ENCODE assay signal across 10 mouse cellular contexts in genomic region chr6:101518904-101519701, GRCm38 (mm10).
DNase-seq lines count a peak whose midpoint lies in the region; ATAC-seq lines count a peak whose summit lies in the region.
"Had no signal": no experiment of that assay in that cellular context is flagged by ENCODE, and none has a peak within 500 bp of the region (broad histone marks: within the 10 kb centered on the region; RNA-seq: fewer than 3 reads in every experiment).

No protein-coding gene starts in this region.

- no peaks in the 10 kb centered on the region for H3K27me3 ChIP-seq in embryonic facial prominence, embryonic 15.5 days
- H3K27me3 ChIP-seq in limb, embryonic 12.5 days, result no peaks in the 10 kb centered on the region
- H3K27me3 ChIP-seq: hindbrain, embryonic 15.5 days had no signal

- no peak overlapping the region for H3K4me2 ChIP-seq in embryonic facial prominence, embryonic 15.5 days (replicated peaks)
- H3K4me2 ChIP-seq in limb, embryonic 12.5 days, result no peak overlapping the region
- H3K4me2 ChIP-seq: hindbrain, embryonic 15.5 days had no signal

- no peak overlapping the region for H3K9ac ChIP-seq in embryonic facial prominence, embryonic 15.5 days
- no peak overlapping the region for H3K9ac ChIP-seq in limb, embryonic 12.5 days (replicated peaks)
- H3K9ac ChIP-seq: hindbrain, embryonic 15.5 days had no signal

- H3K4me3 ChIP-seq in embryonic facial prominence, embryonic 15.5 days (replicated peaks), result no peak overlapping the region
- H3K4me3 ChIP-seq in limb, embryonic 12.5 days (replicated peaks), result no peak overlapping the region
- H3K4me3 ChIP-seq: erythroblast, embryonic 14.5 days; hindbrain, embryonic 15.5 days had no signal

- no peaks in the 10 kb centered on the region for H3K9me3 ChIP-seq in embryonic facial prominence, embryonic 15.5 days (replicated peaks)
- H3K9me3 ChIP-seq in limb, embryonic 12.5 days, result no peaks in the 10 kb centered on the region
- H3K9me3 ChIP-seq: hindbrain, embryonic 15.5 days had no signal

- DNase-seq in heart, postnatal 4 days, result peak; percentile 27
- no peak for DNase-seq in heart, adult 8-10 months (ENCODE audit: low spot score)
- peak; percentile 43 for DNase-seq in brain, adult 2 months (ENCODE audit: low read depth, low spot score)
- no peak for DNase-seq in right cerebral cortex, adult 18-20 months
- no peak for DNase-seq in urinary bladder, postnatal 4 days (ENCODE audit: low spot score in 2 of 2)
- DNase-seq: lung, postnatal 36 days had no signal

- ATAC-seq in embryonic facial prominence, embryonic 15.5 days (ENCODE audit: insufficient number of reproducible peaks, low FRiP score, low TSS enrichment, low read depth), result peak; percentile 29; the same call in 1 of the 2 replicates
- peak; percentile 47; the same call in 1 of the 2 replicates for ATAC-seq in limb, embryonic 12.5 days (ENCODE audit: insufficient number of reproducible peaks, insufficient read depth, low FRiP score, low TSS enrichment, low read depth)

- H3K4me1 ChIP-seq in embryonic facial prominence, embryonic 15.5 days, result peaks cover 25% of the 10 kb centered on the region
- peaks cover 20% of the 10 kb centered on the region for H3K4me1 ChIP-seq in limb, embryonic 12.5 days (replicated peaks)
- H3K4me1 ChIP-seq: hindbrain, embryonic 15.5 days had no signal

- peak overlapping the region; percentile 61 for H3K27ac ChIP-seq in embryonic facial prominence, embryonic 15.5 days (replicated peaks)
- H3K27ac ChIP-seq in limb, embryonic 12.5 days, result peak overlapping the region; percentile 58; the same call in 1 of the 2 replicates
- H3K27ac ChIP-seq: hindbrain, embryonic 15.5 days had no signal

- WGBS in embryonic facial prominence, embryonic 15.5 days, result 40% methylated on average over 9 of the region's 9 CpGs
- WGBS in limb, embryonic 12.5 days, result 28% methylated on average over 9 of the region's 9 CpGs

- H3K36me3 ChIP-seq in embryonic facial prominence, embryonic 15.5 days, result no peaks in the 10 kb centered on the region
- no peaks in the 10 kb centered on the region for H3K36me3 ChIP-seq in limb, embryonic 12.5 days
- H3K36me3 ChIP-seq: hindbrain, embryonic 15.5 days had no signal

Comparison
In these comparisons a context has a peak if more than half of its experiments do, and no peak if none do; other contexts are left out.
1. DNase-seq: peak in heart, postnatal 4 days (single experiment) and brain, adult 2 months (single experiment); none in heart, adult 8-10 months (single experiment), right cerebral cortex, adult 18-20 months (single experiment) and urinary bladder, postnatal 4 days (0 of 2).